Mouse (Mus musculus) brain, embryonic 14.5 days (tissue): ENCODE results near the gene Btnl9. TPM values are rescaled to one million over a fixed set of nuclear protein-coding genes. Genes with fewer than 3 reads are reported as not detected.

Experiments used
- DNase-seq: peaks from one replicate; pipeline ENCODE4 v3.0.0-alpha.2; 2011; ENCODE audit warnings: low read depth
- CTCF ChIP-seq: fragments of 200-500 bp; IDR thresholded peaks from 2 replicates; pipeline ENCODE4 v1.5.1; 2012; ENCODE audit warnings: inconsistent platforms, mild to moderate bottlenecking, moderate library complexity, borderline replicate concordance; ENCODE audit not compliant: insufficient read depth, insufficient read length; ENCODE audit errors: extremely low read depth
- POLR2A ChIP-seq: fragments of 200-500 bp; IDR thresholded peaks from 2 replicates; pipeline ENCODE4 v1.6.1; 2012; ENCODE audit warnings: mild to moderate bottlenecking, inconsistent platforms, borderline replicate concordance; ENCODE audit not compliant: poor library complexity, insufficient read depth, insufficient read length, severe bottlenecking; ENCODE audit errors: extremely low read depth
- polyA plus RNA-seq: library from polyadenylated mRNA; depleted of rRNA; stranded (reverse); fragments of >200 nt; gene quantifications from 2 replicates; pipeline ENCODE4 v1.2.3, GENCODE M21; 2012; rRNA removed

The Btnl9 gene
- polyA plus RNA-seq, 1 experiment = 0.16 TPM

DNA sequence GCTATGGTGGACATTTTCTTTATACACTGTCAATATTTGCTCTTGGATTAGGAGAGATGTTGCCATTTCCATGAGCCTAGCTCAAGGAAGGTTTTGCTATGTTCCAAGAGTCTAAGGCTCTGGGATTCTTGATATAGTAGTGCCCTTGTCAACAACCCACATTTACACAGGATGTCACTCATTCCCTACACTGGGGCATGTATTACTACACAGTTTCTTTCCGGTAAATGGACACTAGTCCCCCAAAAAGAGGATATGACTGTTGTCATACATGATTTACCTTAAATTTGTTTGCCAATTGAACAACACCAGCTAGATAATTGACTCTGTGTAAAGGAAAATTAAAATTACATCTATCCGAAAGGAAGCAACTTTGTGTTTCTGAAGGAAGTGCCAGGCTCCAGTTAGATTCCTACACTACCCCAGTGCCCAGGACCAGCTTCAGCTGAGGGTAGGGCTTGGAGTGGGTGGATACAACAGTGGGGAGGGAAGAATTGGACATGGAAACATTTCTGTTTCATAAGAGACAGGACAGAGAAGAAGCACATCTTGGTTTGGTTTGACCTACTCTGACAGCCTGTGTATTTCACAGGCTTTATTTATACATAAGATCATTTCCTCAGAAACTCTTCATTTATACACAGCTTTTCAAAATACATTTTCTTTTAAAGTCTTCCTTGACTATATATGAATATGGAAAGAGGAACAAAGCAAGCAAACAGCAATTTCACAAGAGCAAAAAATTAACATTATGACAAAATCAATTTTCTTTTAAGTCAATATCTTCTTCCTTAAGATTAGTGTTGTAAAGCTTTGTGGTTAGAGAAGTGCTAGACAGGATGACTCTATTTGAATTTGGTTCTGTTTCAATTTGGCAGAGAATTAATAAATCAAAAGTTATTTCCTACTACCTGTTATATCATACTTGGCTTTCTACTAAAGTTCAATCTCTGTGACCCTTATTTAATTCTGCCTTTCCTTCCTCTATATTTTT is 29.8 kb downstream of the Btnl9 start:
- TF ChIP-seq CTCF = no peak
- no peak for TF ChIP-seq POLR2A

GRCm38 (mm10) chr11:49154077-49154476 is 32.9 kb downstream of the Btnl9 start, which contains the start of gene Olfr1394:
TSS of gene Olfr1394 (plus strand) at chr11:49154377.
- no peak for DNase-seq
- TF ChIP-seq CTCF = no peak

More for the DNA sequence above, 29.8 kb downstream of the Btnl9 start:
- DNase-seq = no peak

- TF ChIP-seq CTCF = no peak
- no peak for TF ChIP-seq POLR2A
- DNase-seq = no peak
Measured at GRCm38 (mm10) chr11:49141974-49142373, 45.0 kb downstream of the Btnl9 start, which contains the start of gene Olfr1395. TSS of gene Olfr1395 (plus strand) at chr11:49142274.

GRCm38 (mm10) chr11:49124169-49124568 is 62.8 kb downstream of the Btnl9 start:
- TF ChIP-seq CTCF (no peak), POLR2A (no peak)
- DNase-seq = no peak

- no peak for DNase-seq
- no peak for TF ChIP-seq CTCF
- TF ChIP-seq POLR2A = no peak
Measured at GRCm38 (mm10) chr11:49119635-49120034, 67.3 kb downstream of the Btnl9 start.

Other genes starting within 250 kb of the Btnl9 start
- 0.79 and 0.81 TPM in 2 replicates for gene Psme2b, start 241.0 kb downstream of the Btnl9 start, polyA plus RNA-seq
- 0.03 TPM in 1 of 2 replicates, not detected in the other for gene Olfr56, start 208.3 kb downstream of the Btnl9 start, polyA plus RNA-seq
- gene 9930111J21Rik1, start 207.8 kb downstream of the Btnl9 start, polyA plus RNA-seq = 0.10 and 0.15 TPM in 2 replicates
- 0.04 TPM in 1 of 2 replicates, not detected in the other for gene Gm12185, start 194.9 kb downstream of the Btnl9 start, polyA plus RNA-seq
- gene Tgtp1, start 193.0 kb downstream of the Btnl9 start, polyA plus RNA-seq = 0.07 and 0.13 TPM in 2 replicates
- gene 9930111J21Rik2, start 135.9 kb downstream of the Btnl9 start, polyA plus RNA-seq = 0.18 and 0.42 TPM in 2 replicates
- 0.11 TPM in 1 of 2 replicates, not detected in the other for gene Tgtp2, start 123.0 kb downstream of the Btnl9 start, polyA plus RNA-seq
- 0.19 and 0.63 TPM in 2 replicates for gene Ifi47, start 110.6 kb downstream of the Btnl9 start, polyA plus RNA-seq
- gene Olfr1396, start 72.3 kb downstream of the Btnl9 start, polyA plus RNA-seq = not detected in 2 replicates
- gene Olfr1395, start 44.9 kb downstream of the Btnl9 start, polyA plus RNA-seq = not detected in 2 replicates
- not detected in 2 replicates for gene Olfr1394, start 32.8 kb downstream of the Btnl9 start, polyA plus RNA-seq
- 23.8 and 34.9 TPM in 2 replicates for gene Zfp62, start 16.1 kb upstream of the Btnl9 start, polyA plus RNA-seq
- 60.6 and 65.9 TPM in 2 replicates for gene Mgat1, start 57.0 kb upstream of the Btnl9 start, polyA plus RNA-seq
- 0.19 and 0.26 TPM in 2 replicates for gene Olfr1393, start 91.1 kb upstream of the Btnl9 start, polyA plus RNA-seq
- 0.26 and 0.29 TPM in 2 replicates for gene Olfr1392, start 98.1 kb upstream of the Btnl9 start, polyA plus RNA-seq
- not detected in 2 replicates for gene Olfr10, start 117.6 kb upstream of the Btnl9 start, polyA plus RNA-seq
- not detected in 2 replicates for gene Olfr1391, start 135.6 kb upstream of the Btnl9 start, polyA plus RNA-seq
- gene Olfr1390, start 148.0 kb upstream of the Btnl9 start, polyA plus RNA-seq = not detected in 2 replicates
- gene Olfr1389, start 235.9 kb upstream of the Btnl9 start, polyA plus RNA-seq = not detected in 2 replicates
- 0.16 and 0.25 TPM in 2 replicates for gene Olfr1388, start 249.5 kb upstream of the Btnl9 start, polyA plus RNA-seq